Mouse (Mus musculus) MEL (cell line): ENCODE results near the gene Zmiz1. TPM values are rescaled to one million over a fixed set of nuclear protein-coding genes. Genes with fewer than 3 reads are reported as not detected.

Experiments used
- DNase-seq: peaks from one replicate; pipeline ENCODE4 v3.0.0; 2011; ENCODE audit warnings: low read depth, low spot score
- H3K27ac ChIP-seq: 2 replicates; pipeline ENCODE4 v1.5.1; 2012; ENCODE audit warnings: low read depth, mild to moderate bottlenecking, control low read depth, low read length, moderate library complexity; ENCODE audit not compliant: control insufficient read depth
- H3K27me3 ChIP-seq, 2 experiments: fragments of 150-350 bp in 1 of 2; sonication (generic) in 1 of 2; 2 replicates each; pipeline ENCODE4 v1.6.1; 2012; ENCODE audit warnings: low read length in 2 of 2, mild to moderate bottlenecking in 2 of 2, improper control_type of control experiment in 1 of 2, moderate library complexity in 1 of 2; ENCODE audit not compliant: insufficient read depth in 2 of 2, control insufficient read depth in 1 of 2
- H3K36me3 ChIP-seq, 2 experiments: 2 replicates each; pipeline ENCODE4 v1.6.1; 2012 to 2014; ENCODE audit warnings: low read length in 2 of 2, improper control_type of control experiment in 1 of 2, inconsistent platforms in 1 of 2, mild to moderate bottlenecking in 1 of 2; ENCODE audit not compliant: insufficient read depth in 2 of 2, control insufficient read depth in 1 of 2
- H3K4me1 ChIP-seq, 2 experiments: fragments of 150-350 bp in 1 of 2; sonication (generic) in 1 of 2; 2 replicates each; pipeline ENCODE4 v1.6.1; 2012; ENCODE audit warnings: low read length in 2 of 2, improper control_type of control experiment in 1 of 2, mild to moderate bottlenecking in 1 of 2; ENCODE audit not compliant: insufficient read depth in 2 of 2, control insufficient read depth in 1 of 2
- H3K4me3 ChIP-seq, 2 experiments: fragments of 150-350 bp in 1 of 2; sonication (generic) in 1 of 2; 2 replicates each; pipeline ENCODE4 v1.5.1; 2012; ENCODE audit warnings: low read depth in 2 of 2, low read length in 2 of 2, mild to moderate bottlenecking in 2 of 2, moderate library complexity in 2 of 2, control low read depth in 1 of 2, improper control_type of control experiment in 1 of 2; ENCODE audit not compliant: control insufficient read depth in 1 of 2, insufficient read depth in 1 of 2
- H3K79me2 ChIP-seq: 2 replicates; pipeline ENCODE4 v1.6.1; 2012; ENCODE audit warnings: mild to moderate bottlenecking, low read length, moderate library complexity; ENCODE audit not compliant: control insufficient read depth, poor library complexity, insufficient read depth
- H3K9ac ChIP-seq: 2 replicates; pipeline ENCODE4 v1.6.1; 2012; ENCODE audit warnings: low read depth, mild to moderate bottlenecking, control low read depth, low read length, moderate library complexity; ENCODE audit not compliant: control insufficient read depth, poor library complexity, severe bottlenecking
- H3K9me3 ChIP-seq: fragments of 150-350 bp; sonication (generic); replicated peaks from 2 replicates; pipeline ENCODE4 v1.6.1; 2012; ENCODE audit warnings: mild to moderate bottlenecking, low read length, improper control_type of control experiment, moderate library complexity; ENCODE audit not compliant: insufficient read depth
- CHD1 ChIP-seq: IDR thresholded peaks from 2 replicates; pipeline ENCODE4 v1.6.1; 2012; ENCODE audit warnings: low read depth, mild to moderate bottlenecking, inconsistent platforms, low read length, improper control_type of control experiment
- CHD2 ChIP-seq: IDR thresholded peaks from 2 replicates; pipeline ENCODE4 v1.6.1; 2011; ENCODE audit warnings: low read length, improper control_type of control experiment
- CTCF ChIP-seq, 3 experiments: IDR thresholded peaks in 2 of 3; conservative IDR thresholded peaks in 1 of 3; 2 replicates each; pipeline ENCODE4 v1.5.1; 2011 to 2012; ENCODE audit warnings: low read length in 3 of 3, low read depth in 2 of 3, mild to moderate bottlenecking in 2 of 3, improper control_type of control experiment in 1 of 3, inconsistent platforms in 1 of 3, mixed read lengths in 1 of 3, moderate library complexity in 1 of 3; ENCODE audit not compliant: control insufficient read depth in 1 of 3, insufficient read depth in 1 of 3, poor library complexity in 1 of 3, severe bottlenecking in 1 of 3
- E2F4 ChIP-seq: IDR thresholded peaks from 2 replicates; pipeline ENCODE4 v1.6.1; 2011; ENCODE audit warnings: low read depth, low read length, improper control_type of control experiment, borderline replicate concordance
- ELF1 ChIP-seq: IDR thresholded peaks from 2 replicates; pipeline ENCODE4 v1.6.1; 2014; ENCODE audit warnings: low read depth, mild to moderate bottlenecking, inconsistent platforms, low read length, improper control_type of control experiment, moderate library complexity
- EP300 ChIP-seq, 2 experiments: IDR thresholded peaks; 2 replicates each; pipeline ENCODE4 v1.6.1; 2011; ENCODE audit warnings: improper control_type of control experiment in 2 of 2, low read length in 2 of 2, low read depth in 1 of 2, mild to moderate bottlenecking in 1 of 2
- ETS1 ChIP-seq: IDR thresholded peaks from 2 replicates; pipeline ENCODE4 v1.6.1; 2012; ENCODE audit warnings: low read depth, mild to moderate bottlenecking, inconsistent platforms, low read length, improper control_type of control experiment, moderate library complexity
- GABPA ChIP-seq: IDR thresholded peaks from 2 replicates; pipeline ENCODE4 v1.6.1; 2012; ENCODE audit warnings: low read depth, mild to moderate bottlenecking, inconsistent platforms, low read length, improper control_type of control experiment, moderate library complexity
- GATA1 ChIP-seq: IDR thresholded peaks from 2 replicates; pipeline ENCODE4 v1.6.1; 2011; ENCODE audit warnings: low read depth, low read length, improper control_type of control experiment
- HCFC1 ChIP-seq: IDR thresholded peaks from 2 replicates; pipeline ENCODE4 v1.6.1; 2012; ENCODE audit warnings: low read depth, mild to moderate bottlenecking, inconsistent platforms, low read length, improper control_type of control experiment, moderate library complexity
- MAFK ChIP-seq: IDR thresholded peaks from 2 replicates; pipeline ENCODE4 v1.6.1; 2011; ENCODE audit warnings: low read depth, mild to moderate bottlenecking, low read length, improper control_type of control experiment, borderline replicate concordance
- MAX ChIP-seq: IDR thresholded peaks from 2 replicates; pipeline ENCODE4 v1.6.1; 2011; ENCODE audit warnings: low read length, improper control_type of control experiment
- MAZ ChIP-seq: IDR thresholded peaks from 2 replicates; pipeline ENCODE4 v1.6.1; 2012; ENCODE audit warnings: low read depth, mild to moderate bottlenecking, inconsistent platforms, low read length, improper control_type of control experiment
- MEF2A ChIP-seq: IDR thresholded peaks from 2 replicates; pipeline ENCODE4 v1.6.1; 2014; ENCODE audit warnings: low read depth, mild to moderate bottlenecking, inconsistent platforms, low read length, improper control_type of control experiment; ENCODE audit not compliant: poor library complexity, insufficient replicate concordance, severe bottlenecking; ENCODE audit errors: extremely low read depth
- MXI1 ChIP-seq: IDR thresholded peaks from 2 replicates; pipeline ENCODE4 v1.6.1; 2011; ENCODE audit warnings: mild to moderate bottlenecking, low read depth, low read length, improper control_type of control experiment
- MYB ChIP-seq: IDR thresholded peaks from 2 replicates; pipeline ENCODE4 v1.6.1; 2011; ENCODE audit warnings: mild to moderate bottlenecking, low read depth, low read length, improper control_type of control experiment
- MYC ChIP-seq: IDR thresholded peaks from 2 replicates; pipeline ENCODE4 v1.6.1; 2011; ENCODE audit warnings: low read depth, mild to moderate bottlenecking, low read length, improper control_type of control experiment, moderate library complexity
- NRF1 ChIP-seq: IDR thresholded peaks from 2 replicates; pipeline ENCODE4 v1.6.1; 2014; ENCODE audit warnings: low read depth, mild to moderate bottlenecking, inconsistent platforms, low read length, improper control_type of control experiment, moderate library complexity; ENCODE audit not compliant: poor library complexity, insufficient read depth, severe bottlenecking
- POLR2A ChIP-seq, 2 experiments: IDR thresholded peaks; 2 replicates each; pipeline ENCODE4 v1.6.1; 2011 to 2012; ENCODE audit warnings: low read length in 2 of 2, mild to moderate bottlenecking in 2 of 2, control low read depth in 1 of 2, improper control_type of control experiment in 1 of 2, low read depth in 1 of 2, moderate library complexity in 1 of 2; ENCODE audit not compliant: control insufficient read depth in 1 of 2, insufficient read depth in 1 of 2, poor library complexity in 1 of 2
- POLR2AphosphoS2 ChIP-seq: IDR thresholded peaks from 2 replicates; pipeline ENCODE4 v1.6.1; 2011; ENCODE audit warnings: low read length, improper control_type of control experiment
- POLR2AphosphoS5 ChIP-seq: IDR thresholded peaks from 2 replicates; pipeline ENCODE4 v1.6.1; 2012; ENCODE audit warnings: low read depth, borderline replicate concordance, mild to moderate bottlenecking, inconsistent platforms, low read length, moderate library complexity, mixed read lengths
- RAD21 ChIP-seq: IDR thresholded peaks from 2 replicates; pipeline ENCODE4 v1.6.1; 2011; ENCODE audit warnings: mild to moderate bottlenecking, low read depth, low read length, improper control_type of control experiment
- TBP ChIP-seq: IDR thresholded peaks from 2 replicates; pipeline ENCODE4 v1.8.0; 2011; ENCODE audit warnings: low read depth, low read length, improper control_type of control experiment
- UBTF ChIP-seq: IDR thresholded peaks from 2 replicates; pipeline ENCODE4 v1.6.1; 2012; ENCODE audit warnings: low read depth, mild to moderate bottlenecking, inconsistent platforms, low read length, improper control_type of control experiment, moderate library complexity, borderline replicate concordance; ENCODE audit not compliant: insufficient read depth
- USF1 ChIP-seq: IDR thresholded peaks from 2 replicates; pipeline ENCODE4 v1.6.1; 2014; ENCODE audit warnings: low read depth, mild to moderate bottlenecking, inconsistent platforms, low read length, improper control_type of control experiment, moderate library complexity
- USF2 ChIP-seq, 2 experiments: IDR thresholded peaks; 2 replicates each; pipeline ENCODE4 v1.6.1; 2011 to 2012; ENCODE audit warnings: improper control_type of control experiment in 2 of 2, low read length in 2 of 2, borderline replicate concordance in 1 of 2, inconsistent platforms in 1 of 2, low read depth in 1 of 2, mild to moderate bottlenecking in 1 of 2; ENCODE audit not compliant: insufficient read depth in 1 of 2
- ZKSCAN1 ChIP-seq: IDR thresholded peaks from 2 replicates; pipeline ENCODE4 v1.6.1; 2012; ENCODE audit warnings: low read depth, mild to moderate bottlenecking, inconsistent platforms, low read length, improper control_type of control experiment, moderate library complexity
- polyA plus RNA-seq, 2 experiments: library from polyadenylated mRNA; stranded (reverse) in 1 of 2; unstranded in 1 of 2; fragments of >175 nt in 1 of 2; fragments of >200 nt in 1 of 2; gene quantifications; 2 replicates each; pipeline versions ENCODE4 v1.2.1 to v1.2.4; 2012; ENCODE audit warnings: low replicate concordance in 2 of 2, low read depth in 1 of 2; ENCODE audit not compliant: insufficient read length in 2 of 2, insufficient read depth in 1 of 2, missing spikeins in 1 of 2
- total RNA-seq: library from RNA; depleted of rRNA; stranded (reverse); fragments of 300-350 nt; gene quantifications from 2 replicates; pipeline ENCODE4 v1.2.3, GENCODE M21; 2012

Gene Zmiz1
- total and polyA plus RNA-seq, 3 experiments, result 2.7 to 19.9 TPM; not detected in 1

DNA sequence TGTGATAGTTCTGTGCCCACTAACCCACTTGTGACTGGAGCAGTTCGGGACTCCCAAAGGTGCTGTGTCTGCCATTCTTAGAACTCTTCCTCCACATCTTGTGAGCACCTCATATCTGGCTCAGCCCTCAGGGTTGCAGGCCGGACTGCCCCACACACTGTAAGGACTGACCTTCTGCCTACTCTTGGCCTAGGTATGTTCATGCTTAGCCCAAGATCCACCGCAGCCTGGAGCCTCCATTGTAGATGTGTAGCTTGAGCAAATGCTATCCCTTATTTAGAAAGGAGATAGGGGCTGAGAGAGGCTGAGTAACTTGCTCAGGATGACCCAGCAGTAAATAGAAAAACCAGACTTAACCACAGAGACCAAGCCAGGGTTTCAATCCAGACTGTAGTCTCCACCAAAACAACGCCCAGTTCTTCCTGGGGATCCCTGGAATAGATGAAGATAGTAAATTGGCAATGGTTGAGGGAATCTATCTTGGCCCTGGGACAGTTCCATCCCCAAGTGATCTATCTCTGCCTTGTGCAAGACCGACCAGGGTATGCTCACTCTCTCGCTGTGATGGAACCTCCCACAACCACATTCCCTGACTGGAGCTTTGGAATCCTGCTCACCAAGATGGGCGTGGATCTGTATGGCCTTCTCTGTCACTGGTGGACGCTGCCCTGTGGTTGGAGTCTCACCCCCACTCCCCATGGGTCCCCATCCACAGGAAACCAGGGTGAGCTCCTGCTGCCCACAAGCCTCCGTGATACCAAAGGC is 74.8 kb downstream of the Zmiz1 start:
- Histone ChIP-seq H3K9ac (no peak overlapping the region), H3K27me3 (no peaks in the 10 kb centered on the region), H3K36me3 (no peaks in the 10 kb centered on the region; a peak in 2 of 4 replicates), H3K4me3 (no peak overlapping the region), H3K9me3 (no peaks in the 10 kb centered on the region), H3K4me1 (peaks cover 0 to 7% of the 10 kb centered on the region in 2 experiments; a peak in 2 of 4 replicates), H3K27ac (no peak overlapping the region)
- TF ChIP-seq MXI1, result no peak
- no peak for TF ChIP-seq HCFC1
- TF ChIP-seq UBTF, result no peak
- no peak for TF ChIP-seq NRF1
- TF ChIP-seq POLR2A (IDR thresholded peaks at IDR 0.05; ENCODE audit: control insufficient read depth in 1 of 2, insufficient read depth in 1 of 2, low read depth in 1 of 2, low read length in 2 of 2, poor library complexity in 1 of 2), result no peak
- TF ChIP-seq MAX, result no peak
- no peak for TF ChIP-seq CTCF (IDR thresholded peaks at IDR 0.05 in 2 of 3, conservative IDR thresholded peaks at IDR 0.05 in 1 of 3; ENCODE audit: control insufficient read depth in 1 of 3, insufficient read depth in 1 of 3, low read depth in 2 of 3, low read length in 3 of 3, poor library complexity in 1 of 3, severe bottlenecking in 1 of 3)
- no peak for TF ChIP-seq ETS1
- no peak for TF ChIP-seq E2F4
- TF ChIP-seq GATA1, result no peak
- TF ChIP-seq POLR2AphosphoS2, result no peak
- no peak for TF ChIP-seq GABPA
- TF ChIP-seq RAD21, result no peak
- no peak for TF ChIP-seq CHD2
- TF ChIP-seq USF2 (IDR thresholded peaks at IDR 0.05; ENCODE audit: borderline replicate concordance in 1 of 2, insufficient read depth in 1 of 2, low read depth in 1 of 2, low read length in 2 of 2), result no peak
- no peak for TF ChIP-seq MEF2A
- no peak for TF ChIP-seq MAZ
- TF ChIP-seq, all 39 proteins: peak for 0
- no peak for DNase-seq
- H3K79me2 ChIP-seq, result no peaks in the 10 kb centered on the region

DNA sequence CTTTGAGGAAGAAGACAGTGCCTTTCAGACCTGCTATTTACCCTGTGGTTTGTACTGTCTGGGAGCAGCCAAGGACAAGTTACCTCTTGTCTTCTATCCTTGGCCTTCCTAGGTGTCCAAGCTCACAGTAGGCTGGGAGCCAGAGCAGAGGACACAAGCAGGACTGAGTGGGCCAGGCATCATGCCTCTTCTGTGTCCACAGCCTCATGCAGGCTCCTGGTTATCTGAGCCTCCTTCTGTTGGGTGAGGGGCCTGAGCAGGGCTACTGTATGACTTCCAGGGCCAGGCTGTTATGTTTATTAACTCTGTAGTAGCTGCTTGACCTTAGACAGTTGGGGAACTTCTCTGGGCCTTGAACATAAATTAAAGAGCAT is 75.4 kb downstream of the Zmiz1 start:
- Histone ChIP-seq H3K27ac (no peak overlapping the region), H3K4me1 (peaks cover 0 to 7% of the 10 kb centered on the region in 2 experiments; a peak in 2 of 4 replicates), H3K9ac (no peak overlapping the region), H3K27me3 (no peaks in the 10 kb centered on the region), H3K9me3 (no peaks in the 10 kb centered on the region)
- DNase-seq, result no peak
- TF ChIP-seq POLR2AphosphoS5 (no peak), MYB (no peak), EP300 (IDR thresholded peaks at IDR 0.05; ENCODE audit: low read depth in 1 of 2, low read length in 2 of 2) (no peak), RAD21 (no peak), MAX (no peak), CHD1 (no peak), POLR2AphosphoS2 (no peak), MYC (no peak), ELF1 (no peak), USF1 (no peak), CHD2 (no peak), TBP (no peak), UBTF (no peak), ZKSCAN1 (no peak), POLR2A (IDR thresholded peaks at IDR 0.05; ENCODE audit: control insufficient read depth in 1 of 2, insufficient read depth in 1 of 2, low read depth in 1 of 2, low read length in 2 of 2, poor library complexity in 1 of 2) (no peak), MAFK (no peak), USF2 (IDR thresholded peaks at IDR 0.05; ENCODE audit: borderline replicate concordance in 1 of 2, insufficient read depth in 1 of 2, low read depth in 1 of 2, low read length in 2 of 2) (no peak), CTCF (IDR thresholded peaks at IDR 0.05 in 2 of 3, conservative IDR thresholded peaks at IDR 0.05 in 1 of 3; ENCODE audit: control insufficient read depth in 1 of 3, insufficient read depth in 1 of 3, low read depth in 2 of 3, low read length in 3 of 3, poor library complexity in 1 of 3, severe bottlenecking in 1 of 3) (no peak), GATA1 (no peak)
- TF ChIP-seq, all 39 proteins: peak for 0
- Histone ChIP-seq H3K36me3 (no peaks in the 10 kb centered on the region; a peak in 2 of 4 replicates), H3K4me3 (no peak overlapping the region), H3K79me2 (no peaks in the 10 kb centered on the region)
